Mouse (Mus musculus) hindbrain, embryonic 16.5 days (tissue): Measurements from ENCODE around the gene Erc2. TPM values are rescaled to one million over a fixed set of nuclear protein-coding genes. Genes with fewer than 3 reads are reported as not detected.

Experiments used
- ATAC-seq: fragments of 200-750 bp; cut with Nextera tagmentation; 2 replicates; pipeline ENCODE4 v1.8.0; 2017; ENCODE audit warnings: moderate TSS enrichment, moderate library complexity
- H3K27ac ChIP-seq: fragments of 300-500 bp; sonication (generic); 2 replicates; pipeline ENCODE4 v1.5.1; 2014; ENCODE audit warnings: low read depth, mild to moderate bottlenecking, control low read depth, low read length, moderate library complexity
- H3K27me3 ChIP-seq: fragments of 300-500 bp; sonication (generic); replicated peaks from 2 replicates; pipeline ENCODE4 v1.6.1; 2014; ENCODE audit warnings: low read length; ENCODE audit not compliant: control insufficient read depth, insufficient read depth
- H3K36me3 ChIP-seq: fragments of 300-500 bp; sonication (generic); 2 replicates; pipeline ENCODE4 v1.6.1; 2014; ENCODE audit warnings: mild to moderate bottlenecking, low read length, moderate library complexity, mixed read lengths; ENCODE audit not compliant: control insufficient read depth, insufficient read depth
- H3K4me1 ChIP-seq: fragments of 300-500 bp; sonication (generic); 2 replicates; pipeline ENCODE4 v1.6.1; 2014; ENCODE audit warnings: low read depth, low read length; ENCODE audit not compliant: control insufficient read depth, insufficient read depth
- H3K4me2 ChIP-seq: fragments of 300-500 bp; sonication (generic); 2 replicates; pipeline ENCODE4 v1.6.1; 2014; ENCODE audit warnings: mild to moderate bottlenecking, low read length, control low read depth, moderate library complexity
- H3K4me3 ChIP-seq: fragments of 300-500 bp; sonication (generic); 2 replicates; pipeline ENCODE4 v1.5.1; 2014; ENCODE audit warnings: mild to moderate bottlenecking, low read length, control low read depth, moderate library complexity
- H3K9ac ChIP-seq: fragments of 300-500 bp; sonication (generic); 2 replicates; pipeline ENCODE4 v1.6.1; 2014; ENCODE audit warnings: low read depth, mild to moderate bottlenecking, control low read depth, low read length, moderate library complexity
- H3K9me3 ChIP-seq: fragments of 300-500 bp; sonication (generic); 2 replicates; pipeline ENCODE4 v1.6.1; 2014; ENCODE audit warnings: mild to moderate bottlenecking, low read length, moderate library complexity; ENCODE audit not compliant: control insufficient read depth
- WGBS: fragments of 180-500 bp; shearing (Covaris S2); extraction: QIAGEN DNeasy Blood & Tissue Kit; methylation state at CpG from one replicate; pipeline ENCODE4 v1.1.7; 2014; 5-methylcytosine and 5-hydroxymethylcytosine counted together
- polyA plus RNA-seq: library from polyadenylated mRNA; unstranded; fragments of >200 nt; fragmentation: Nextera tagmentation; extraction: Ambion mirVana; gene quantifications from 2 replicates; pipeline ENCODE4 v1.2.1, GENCODE M21; 2015

The Erc2 gene
- polyA plus RNA-seq, 1 experiment from 2014 or later, result 73.8 TPM

GRCm38 (mm10) chr14:28288196-28288595, 666.0 kb downstream of the Erc2 start:
- no peak overlapping the region for H3K9ac ChIP-seq
- no peaks in the 10 kb centered on the region for H3K9me3 ChIP-seq
- no peak overlapping the region for H3K27ac ChIP-seq
- no peak overlapping the region for H3K4me3 ChIP-seq
- H3K4me1 ChIP-seq, result no peaks in the 10 kb centered on the region
- ATAC-seq, result no peak
- H3K36me3 ChIP-seq, result no peaks in the 10 kb centered on the region
- no peak overlapping the region for H3K4me2 ChIP-seq
- H3K27me3 ChIP-seq, result no peaks in the 10 kb centered on the region
- 91% methylated on average over 2 of the region's 2 CpGs for WGBS

- H3K9me3 ChIP-seq, result no peaks in the 10 kb centered on the region
- H3K4me3 ChIP-seq, result no peak overlapping the region
- no peak overlapping the region for H3K27ac ChIP-seq
- H3K9ac ChIP-seq, result no peak overlapping the region
- no peaks in the 10 kb centered on the region for H3K4me1 ChIP-seq
- 79% methylated on average over 2 of the region's 2 CpGs for WGBS
- no peak for ATAC-seq
- no peak overlapping the region for H3K4me2 ChIP-seq
- H3K27me3 ChIP-seq, result no peaks in the 10 kb centered on the region
- H3K36me3 ChIP-seq, result no peaks in the 10 kb centered on the region
These were observed 666.7 kb downstream of the Erc2 start for GRCm38 (mm10) chr14:28288926-28289325.

GRCm38 (mm10) chr14:28293921-28294320, 671.7 kb downstream of the Erc2 start:
- Histone ChIP-seq H3K27ac (no peak overlapping the region), H3K4me2 (no peak overlapping the region), H3K9ac (no peak overlapping the region), H3K27me3 (no peaks in the 10 kb centered on the region), H3K4me3 (no peak overlapping the region), H3K36me3 (no peaks in the 10 kb centered on the region), H3K9me3 (no peaks in the 10 kb centered on the region), H3K4me1 (no peaks in the 10 kb centered on the region)
- 80% methylated on average over 5 of the region's 5 CpGs for WGBS
- ATAC-seq, result no peak

GRCm38 (mm10) chr14:28295145-28295544, 672.9 kb downstream of the Erc2 start:
- ATAC-seq, result no peak
- WGBS, result 80% methylated on average over 4 of the region's 4 CpGs
- H3K27me3 ChIP-seq, result no peaks in the 10 kb centered on the region
- H3K4me3 ChIP-seq, result no peak overlapping the region
- H3K9ac ChIP-seq, result no peak overlapping the region
- H3K9me3 ChIP-seq, result no peaks in the 10 kb centered on the region
- no peaks in the 10 kb centered on the region for H3K4me1 ChIP-seq
- no peaks in the 10 kb centered on the region for H3K36me3 ChIP-seq
- no peak overlapping the region for H3K4me2 ChIP-seq
- no peak overlapping the region for H3K27ac ChIP-seq

GRCm38 (mm10) chr14:28300095-28300494, 677.9 kb downstream of the Erc2 start:
- no peaks in the 10 kb centered on the region for H3K27me3 ChIP-seq
- H3K4me2 ChIP-seq, result no peak overlapping the region
- 76% methylated on average over 6 of the region's 6 CpGs for WGBS
- H3K4me3 ChIP-seq, result no peak overlapping the region
- no peaks in the 10 kb centered on the region for H3K36me3 ChIP-seq
- no peak overlapping the region for H3K9ac ChIP-seq
- no peak overlapping the region for H3K27ac ChIP-seq
- no peak for ATAC-seq
- no peaks in the 10 kb centered on the region for H3K9me3 ChIP-seq
- H3K4me1 ChIP-seq, result no peaks in the 10 kb centered on the region

GRCm38 (mm10) chr14:28301251-28301650, 679.0 kb downstream of the Erc2 start:
- H3K4me1 ChIP-seq, result no peaks in the 10 kb centered on the region
- 61% methylated on average over 5 of the region's 5 CpGs for WGBS
- H3K9ac ChIP-seq, result no peak overlapping the region
- H3K27me3 ChIP-seq, result no peaks in the 10 kb centered on the region
- no peak for ATAC-seq
- H3K9me3 ChIP-seq, result no peaks in the 10 kb centered on the region
- H3K4me2 ChIP-seq, result no peak overlapping the region
- no peaks in the 10 kb centered on the region for H3K36me3 ChIP-seq
- H3K4me3 ChIP-seq, result no peak overlapping the region
- H3K27ac ChIP-seq, result no peak overlapping the region

- ATAC-seq, result no peak
- Histone ChIP-seq H3K4me1 (no peaks in the 10 kb centered on the region), H3K36me3 (no peaks in the 10 kb centered on the region), H3K4me2 (no peak overlapping the region), H3K4me3 (no peak overlapping the region), H3K9me3 (no peaks in the 10 kb centered on the region), H3K9ac (no peak overlapping the region), H3K27me3 (no peaks in the 10 kb centered on the region), H3K27ac (no peak overlapping the region)
- 78% methylated on average over 5 of the region's 5 CpGs for WGBS
These were observed 681.9 kb downstream of the Erc2 start for GRCm38 (mm10) chr14:28304131-28304530.

GRCm38 (mm10) chr14:28308661-28309060, 686.4 kb downstream of the Erc2 start:
- Histone ChIP-seq H3K9ac (no peak overlapping the region), H3K27me3 (no peaks in the 10 kb centered on the region), H3K9me3 (no peaks in the 10 kb centered on the region), H3K4me3 (no peak overlapping the region), H3K27ac (no peak overlapping the region), H3K4me1 (no peaks in the 10 kb centered on the region), H3K36me3 (no peaks in the 10 kb centered on the region), H3K4me2 (no peak overlapping the region)
- no peak for ATAC-seq
- 82% methylated on average over 1 of the region's 1 CpGs for WGBS

GRCm38 (mm10) chr14:28316851-28317250, 694.6 kb downstream of the Erc2 start:
- 51% methylated on average over 7 of the region's 7 CpGs for WGBS

GRCm38 (mm10) chr14:28321916-28322534, 699.8 kb downstream of the Erc2 start:
- ATAC-seq, result no peak
- WGBS, result 87% methylated on average over 5 of the region's 5 CpGs
- H3K9ac ChIP-seq, result no peak overlapping the region
- no peaks in the 10 kb centered on the region for H3K4me1 ChIP-seq
- H3K27ac ChIP-seq, result no peak overlapping the region
- H3K36me3 ChIP-seq, result no peaks in the 10 kb centered on the region
- no peak overlapping the region for H3K4me2 ChIP-seq
- no peak overlapping the region for H3K4me3 ChIP-seq
- H3K27me3 ChIP-seq, result no peaks in the 10 kb centered on the region
- H3K9me3 ChIP-seq, result no peaks in the 10 kb centered on the region

More at GRCm38 (mm10) chr14:28316851-28317250, 694.6 kb downstream of the Erc2 start:
- Histone ChIP-seq H3K9ac (no peak overlapping the region), H3K9me3 (no peaks in the 10 kb centered on the region), H3K36me3 (no peaks in the 10 kb centered on the region), H3K27ac (no peak overlapping the region), H3K4me1 (no peaks in the 10 kb centered on the region), H3K4me2 (no peak overlapping the region), H3K27me3 (no peaks in the 10 kb centered on the region), H3K4me3 (no peak overlapping the region)
- ATAC-seq, result no peak
